Mouse (Mus musculus) stomach, postnatal 0 days (tissue): ENCODE results near the gene Acer2. TPM values are rescaled to one million over a fixed set of nuclear protein-coding genes. Genes with fewer than 3 reads are reported as not detected.
A peak's percentile ranks its signal among the peaks of the same experiment; 100 is the strongest.
"Not testable (repeated sequence)": the region's sequence is repeated elsewhere in the genome, so short reads cannot be mapped to it uniquely, and the experiment has no call there.

Source experiments
- ATAC-seq: fragments of 200-750 bp; cut with Nextera tagmentation; 2 replicates; pipeline ENCODE4 v1.8.0; 2017; ENCODE audit not compliant: low FRiP score, low TSS enrichment
- DNase-seq: peaks from one replicate; pipeline ENCODE4 v3.0.0-alpha.2; 2016; ENCODE audit warnings: low spot score
- H3K27ac ChIP-seq: fragments of 300-500 bp; sonication (generic); replicated peaks from 2 replicates; pipeline ENCODE4 v1.5.1; 2014; ENCODE audit warnings: mild to moderate bottlenecking, control low read depth
- H3K27me3 ChIP-seq: fragments of 300-500 bp; sonication (generic); 2 replicates; pipeline ENCODE4 v1.6.1; 2014; ENCODE audit warnings: low read length; ENCODE audit not compliant: control insufficient read depth, insufficient read depth
- H3K36me3 ChIP-seq: fragments of 300-500 bp; sonication (generic); 2 replicates; pipeline ENCODE4 v1.6.1; 2014; ENCODE audit warnings: low read length, mixed read lengths; ENCODE audit not compliant: control insufficient read depth, insufficient read depth
- H3K4me1 ChIP-seq: fragments of 300-500 bp; sonication (generic); replicated peaks from 2 replicates; pipeline ENCODE4 v1.6.1; 2014; ENCODE audit warnings: antibody characterized with exemption; ENCODE audit not compliant: control insufficient read depth, insufficient read depth
- H3K4me2 ChIP-seq: fragments of 300-500 bp; sonication (generic); replicated peaks from 2 replicates; pipeline ENCODE4 v1.6.1; 2014; ENCODE audit warnings: low read depth, mild to moderate bottlenecking, control low read depth, moderate library complexity
- H3K4me3 ChIP-seq: fragments of 300-500 bp; sonication (generic); 2 replicates; pipeline ENCODE4 v1.5.1; 2014; ENCODE audit warnings: low read depth, low read length, control low read depth
- H3K9ac ChIP-seq: fragments of 300-500 bp; sonication (generic); 2 replicates; pipeline ENCODE4 v1.6.1; 2014; ENCODE audit warnings: mild to moderate bottlenecking, low read length, control low read depth, mixed read lengths
- H3K9me3 ChIP-seq: fragments of 300-500 bp; sonication (generic); 2 replicates; pipeline ENCODE4 v1.6.1; 2016; ENCODE audit warnings: low read length; ENCODE audit not compliant: control insufficient read depth
- CTCF ChIP-seq: IDR thresholded peaks from 2 replicates; pipeline ENCODE4 v1.5.1; 2016; ENCODE audit warnings: antibody characterized with exemption, low read depth, mild to moderate bottlenecking, moderate library complexity
- EP300 ChIP-seq: optimal IDR thresholded peaks from 2 replicates; pipeline ENCODE3; 2016; ENCODE audit warnings: antibody characterized with exemption
- WGBS: fragments of 180-500 bp; shearing (Covaris S2); extraction: QIAGEN DNeasy Blood & Tissue Kit; methylation state at CpG from one replicate; pipeline ENCODE4 v1.1.7; 2014; 5-methylcytosine and 5-hydroxymethylcytosine counted together
- polyA plus RNA-seq: library from polyadenylated mRNA; unstranded; fragments of >200 nt; fragmentation: Nextera tagmentation; extraction: Ambion mirVana; gene quantifications from 2 replicates; pipeline ENCODE4 v1.2.1, GENCODE M21; 2015

The Acer2 gene
- 15.9 and 16.2 TPM in 2 replicates for polyA plus RNA-seq

GRCm38 (mm10) chr4:86874146-86874847 lies at the start of gene Acer2:
Gene Acer2, plus strand, starts transcription at chr4:86874396.
- ATAC-seq (peak; percentile 94), DNase-seq (peak; percentile 96)
- Histone ChIP-seq H3K4me3 (peak within 1 kb of the TSS; percentile 68), H3K9ac (peak within 1 kb of the TSS; percentile 70), H3K27ac (peak within 1 kb of the TSS; percentile 53; the same call in 1 of the 2 replicates), H3K36me3 (no peaks in the 10 kb centered on the region), H3K27me3 (no peaks in the 10 kb centered on the region), H3K9me3 (no peaks in the 10 kb centered on the region), H3K4me2 (peak within 1 kb of the TSS; percentile 96), H3K4me1 (no peaks in the 10 kb centered on the region)
- WGBS = under 1% methylated on average over 58 of the region's 60 CpGs
- TF ChIP-seq EP300 (no peak), CTCF (peak; percentile 50)

DNA sequence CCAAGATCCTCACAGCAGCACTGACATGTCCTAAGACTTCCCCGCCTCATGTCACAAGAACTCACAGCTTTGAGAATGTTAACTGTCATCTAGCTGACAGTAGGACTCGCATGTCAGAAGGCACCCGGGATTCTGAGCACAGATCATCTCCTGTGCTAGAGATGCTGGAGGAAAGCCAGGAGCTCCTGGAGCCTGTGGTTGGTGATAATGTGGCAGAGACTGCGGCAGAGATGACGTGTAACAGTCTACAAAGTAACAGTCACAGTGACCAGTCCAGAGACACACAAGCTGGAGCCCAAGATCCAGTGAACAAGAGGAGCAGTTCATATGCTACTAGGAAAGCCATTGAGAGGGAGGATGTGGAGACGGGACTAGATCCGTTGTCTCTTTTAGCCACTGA lies 49.1 kb upstream of the Acer2 start:
- no peak for DNase-seq
- 93% methylated on average over 7 of the region's 7 CpGs for WGBS
- peaks cover 27% of the 10 kb centered on the region for H3K36me3 ChIP-seq

DNA sequence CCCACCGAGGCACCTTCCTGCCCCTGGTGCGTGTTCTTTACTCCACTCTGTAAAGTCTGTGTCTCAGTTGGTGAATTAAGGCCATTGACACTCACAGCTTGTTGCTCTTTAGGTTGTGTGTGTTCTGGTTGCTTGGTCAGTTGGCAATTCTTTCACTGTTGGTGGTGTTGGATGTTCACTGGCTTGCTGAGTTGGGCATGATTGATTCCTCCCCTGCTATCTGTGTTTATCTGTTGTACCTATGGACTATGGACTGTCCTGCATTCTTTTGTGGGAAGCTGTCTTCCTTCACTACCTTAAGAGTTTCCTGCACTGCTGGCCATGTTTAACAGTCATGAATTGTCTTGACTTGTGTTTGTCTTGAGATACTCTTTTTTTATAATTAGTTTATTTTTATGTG lies 42.3 kb upstream of the Acer2 start:
- no peak overlapping the region for H3K4me3 ChIP-seq
- H3K27ac ChIP-seq = no peak overlapping the region
- ATAC-seq = no peak
- H3K36me3 ChIP-seq = peaks cover 14% of the 10 kb centered on the region; the same call in 1 of the 2 replicates
- H3K9me3 ChIP-seq = no peaks in the 10 kb centered on the region
- H3K4me2 ChIP-seq = no peak overlapping the region
- H3K9ac ChIP-seq = no peak overlapping the region
- H3K4me1 ChIP-seq = no peaks in the 10 kb centered on the region
- WGBS = 92% methylated on average over 2 of the region's 2 CpGs
- DNase-seq = no peak
- no peaks in the 10 kb centered on the region for H3K27me3 ChIP-seq
- TF ChIP-seq CTCF = no peak
- TF ChIP-seq EP300 = no peak

More for the DNA sequence above, 49.1 kb upstream of the Acer2 start:
- TF ChIP-seq EP300 (no peak), CTCF (no peak)
- no peak overlapping the region for H3K4me3 ChIP-seq
- H3K9me3 ChIP-seq = no peaks in the 10 kb centered on the region
- no peaks in the 10 kb centered on the region for H3K27me3 ChIP-seq
- H3K4me2 ChIP-seq = no peak overlapping the region
- no peaks in the 10 kb centered on the region for H3K4me1 ChIP-seq
- no peak overlapping the region for H3K27ac ChIP-seq
- ATAC-seq = no peak
- H3K9ac ChIP-seq = no peak overlapping the region

DNA sequence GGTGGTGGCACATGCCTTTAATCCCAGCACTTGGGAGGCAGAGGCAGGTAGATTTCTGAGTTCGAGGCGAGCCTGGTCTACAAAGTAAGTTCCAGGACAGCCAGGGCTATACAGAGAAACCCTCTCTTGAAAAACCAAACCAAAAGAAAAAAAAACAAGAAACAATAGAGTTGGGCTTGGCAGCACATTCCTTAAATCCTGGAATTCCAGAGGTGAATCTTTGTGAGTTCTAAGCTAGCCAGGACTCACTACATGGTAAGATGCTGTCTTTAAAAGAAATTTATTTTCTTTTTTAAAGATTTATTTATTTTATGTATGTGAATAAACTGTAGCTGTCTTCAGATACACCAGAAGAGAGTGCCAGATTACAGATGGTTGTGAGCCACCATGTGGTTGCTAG lies 33.1 kb upstream of the Acer2 start:
- H3K27me3 ChIP-seq, H3K9ac ChIP-seq, DNase-seq, H3K4me1 ChIP-seq, H3K4me3 ChIP-seq, H3K4me2 ChIP-seq, H3K27ac ChIP-seq, ATAC-seq, H3K9me3 ChIP-seq: not testable (repeated sequence)
- WGBS = 92% methylated on average over 2 of the region's 2 CpGs
- H3K36me3 ChIP-seq = peaks cover 14% of the 10 kb centered on the region

DNA sequence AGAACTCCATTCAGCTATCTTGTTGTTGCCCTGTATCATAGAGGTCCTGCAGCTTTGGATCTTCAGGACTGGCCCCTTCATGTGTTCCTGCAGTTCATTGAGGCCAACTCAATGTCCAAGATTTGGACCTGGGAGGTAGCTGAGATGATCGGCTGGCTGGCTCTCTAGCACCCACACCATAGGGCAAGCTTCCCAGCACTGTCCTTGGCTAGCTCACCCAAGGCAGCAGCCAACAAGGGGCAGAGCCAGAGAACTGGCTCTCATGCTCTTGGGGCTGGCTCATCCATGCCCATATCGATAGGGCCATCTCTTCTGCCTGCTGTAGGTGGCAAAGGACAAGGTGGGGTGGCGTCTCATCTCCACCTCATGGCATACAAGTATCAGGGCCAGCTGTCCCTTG lies 28.8 kb upstream of the Acer2 start:
- Histone ChIP-seq H3K4me1 (no peaks in the 10 kb centered on the region), H3K4me2 (no peak overlapping the region), H3K27me3 (no peaks in the 10 kb centered on the region), H3K9ac (no peak overlapping the region), H3K27ac (no peak overlapping the region), H3K4me3 (no peak overlapping the region), H3K36me3 (peaks cover 11% of the 10 kb centered on the region), H3K9me3 (no peaks in the 10 kb centered on the region)
- WGBS = 98% methylated on average over 3 of the region's 3 CpGs
- TF ChIP-seq CTCF = no peak
- no peak for TF ChIP-seq EP300
- no peak for ATAC-seq
- DNase-seq = no peak

- Histone ChIP-seq H3K27me3 (no peaks in the 10 kb centered on the region), H3K9ac (no peak overlapping the region), H3K27ac (no peak overlapping the region), H3K4me3 (no peak overlapping the region), H3K4me1 (no peaks in the 10 kb centered on the region), H3K36me3 (peaks cover 14% of the 10 kb centered on the region), H3K4me2 (no peak overlapping the region), H3K9me3 (no peaks in the 10 kb centered on the region)
- ATAC-seq = peak; percentile 71
- TF ChIP-seq EP300 = no peak
- TF ChIP-seq CTCF = no peak
- no peak for DNase-seq
- 70% methylated on average over 2 of the region's 2 CpGs for WGBS
Measured at GRCm38 (mm10) chr4:86847246-86847645, 26.9 kb upstream of the Acer2 start.
